Mouse (Mus musculus): ENCODE results near the gene Pde4b. TPM values are rescaled to one million over a fixed set of nuclear protein-coding genes. Genes with fewer than 3 reads are reported as not detected.

Pde4b gene
- total and polyA plus RNA-seq, 2 experiments from 2014 or later: 49.7 to 76.2 TPM

- Histone ChIP-seq H3K4me3 (ENCODE audit: low read depth, low read length) (no peak overlapping the region), H3K4me1 (ENCODE audit: insufficient read depth) (no peaks in the 10 kb centered on the region), H3K27ac (ENCODE audit: low read depth, low read length) (no peak overlapping the region), H3K9me3 (ENCODE audit: low read length) (no peaks in the 10 kb centered on the region), H3K36me3 (ENCODE audit: insufficient read depth) (no peaks in the 10 kb centered on the region), H3K27me3 (ENCODE audit: insufficient read depth, low read length) (no peaks in the 10 kb centered on the region), H3K9ac (no peak overlapping the region), H3K4me2 (ENCODE audit: low read depth) (no peak overlapping the region)
- whole genome bisulfite sequencing: 42% methylated on average over 6 of the region's 6 CpGs
- no peak for ATAC-seq
- no peak for TF ChIP-seq CTCF (IDR thresholded peaks at IDR 0.05; ENCODE audit: low read depth)
- no peak for DNase-seq
Measured at GRCm38 (mm10) chr4:102505714-102506113, 418.4 kb downstream of the Pde4b start.

- Histone ChIP-seq H3K9ac (no peak overlapping the region), H3K27me3 (ENCODE audit: insufficient read depth, low read length) (no peaks in the 10 kb centered on the region), H3K4me3 (ENCODE audit: low read depth, low read length) (no peak overlapping the region), H3K36me3 (ENCODE audit: insufficient read depth) (no peaks in the 10 kb centered on the region), H3K4me1 (ENCODE audit: insufficient read depth) (peaks cover 4% of the 10 kb centered on the region; the same call in 1 of the 2 replicates), H3K27ac (ENCODE audit: low read depth, low read length) (no peak overlapping the region), H3K9me3 (ENCODE audit: low read length) (no peaks in the 10 kb centered on the region), H3K4me2 (ENCODE audit: low read depth) (no peak overlapping the region)
- ATAC-seq (no peak), DNase-seq (no peak)
- 73% methylated on average over 15 of the region's 15 CpGs for WGBS
- TF ChIP-seq CTCF (IDR thresholded peaks at IDR 0.05; ENCODE audit: low read depth): no peak
Measured at GRCm38 (mm10) chr4:102506376-102507280, 419.3 kb downstream of the Pde4b start.

- no peak for TF ChIP-seq CTCF (IDR thresholded peaks at IDR 0.05; ENCODE audit: low read depth)
- Histone ChIP-seq H3K27ac (ENCODE audit: low read depth, low read length) (no peak overlapping the region), H3K36me3 (ENCODE audit: insufficient read depth) (no peaks in the 10 kb centered on the region), H3K9me3 (ENCODE audit: low read length) (no peaks in the 10 kb centered on the region), H3K4me3 (ENCODE audit: low read depth, low read length) (no peak overlapping the region), H3K4me1 (ENCODE audit: insufficient read depth) (peaks cover 5% of the 10 kb centered on the region; the same call in 1 of the 2 replicates), H3K4me2 (ENCODE audit: low read depth) (no peak overlapping the region), H3K9ac (no peak overlapping the region), H3K27me3 (ENCODE audit: insufficient read depth, low read length) (no peaks in the 10 kb centered on the region)
- WGBS: 54% methylated on average over 9 of the region's 9 CpGs
- ATAC-seq (no peak), DNase-seq (no peak)
Measured at GRCm38 (mm10) chr4:102507344-102507743, 420.0 kb downstream of the Pde4b start.

- no peak; the same call in 1 of the 2 replicates for TF ChIP-seq CTCF (IDR thresholded peaks at IDR 0.05; ENCODE audit: low read depth)
- H3K36me3 ChIP-seq (ENCODE audit: insufficient read depth): no peaks in the 10 kb centered on the region
- H3K27ac ChIP-seq (ENCODE audit: low read depth, low read length): no peak overlapping the region
- H3K4me3 ChIP-seq (ENCODE audit: low read depth, low read length): no peak overlapping the region
- 81% methylated on average over 2 of the region's 2 CpGs for whole genome bisulfite sequencing
- no peak overlapping the region for H3K4me2 ChIP-seq (ENCODE audit: low read depth)
- ATAC-seq: no peak
- H3K27me3 ChIP-seq (ENCODE audit: insufficient read depth, low read length): no peaks in the 10 kb centered on the region
- H3K9me3 ChIP-seq (ENCODE audit: low read length): no peaks in the 10 kb centered on the region
- no peak overlapping the region for H3K9ac ChIP-seq
- peaks cover 5% of the 10 kb centered on the region; the same call in 1 of the 2 replicates for H3K4me1 ChIP-seq (ENCODE audit: insufficient read depth)
- no peak for DNase-seq
Measured at GRCm38 (mm10) chr4:102507753-102508152, 420.4 kb downstream of the Pde4b start.

- WGBS: 81% methylated on average over 6 of the region's 6 CpGs
- H3K4me3 ChIP-seq (ENCODE audit: low read depth, low read length): no peak overlapping the region
- H3K36me3 ChIP-seq (ENCODE audit: insufficient read depth): no peaks in the 10 kb centered on the region
- no peak overlapping the region for H3K4me2 ChIP-seq (ENCODE audit: low read depth)
- no peak overlapping the region for H3K27ac ChIP-seq (ENCODE audit: low read depth, low read length)
- peaks cover 5% of the 10 kb centered on the region; the same call in 1 of the 2 replicates for H3K4me1 ChIP-seq (ENCODE audit: insufficient read depth)
- ATAC-seq: no peak
- H3K9me3 ChIP-seq (ENCODE audit: low read length): no peaks in the 10 kb centered on the region
- TF ChIP-seq CTCF (IDR thresholded peaks at IDR 0.05; ENCODE audit: low read depth): no peak
- no peak overlapping the region for H3K9ac ChIP-seq
- DNase-seq: no peak
- H3K27me3 ChIP-seq (ENCODE audit: insufficient read depth, low read length): no peaks in the 10 kb centered on the region
Measured at GRCm38 (mm10) chr4:102510061-102510460, 422.7 kb downstream of the Pde4b start.

- Histone ChIP-seq H3K9me3 (ENCODE audit: low read length) (no peaks in the 10 kb centered on the region), H3K36me3 (ENCODE audit: insufficient read depth) (no peaks in the 10 kb centered on the region), H3K27ac (ENCODE audit: low read depth, low read length) (no peak overlapping the region), H3K4me1 (ENCODE audit: insufficient read depth) (peaks cover 5% of the 10 kb centered on the region; the same call in 1 of the 2 replicates), H3K4me3 (ENCODE audit: low read depth, low read length) (no peak overlapping the region), H3K27me3 (ENCODE audit: insufficient read depth, low read length) (no peaks in the 10 kb centered on the region), H3K9ac (no peak overlapping the region; the same call in 1 of the 2 replicates), H3K4me2 (ENCODE audit: low read depth) (peak overlapping the region; percentile 24; the same call in 1 of the 2 replicates)
- ATAC-seq: peak; percentile 73
- TF ChIP-seq CTCF (IDR thresholded peaks at IDR 0.05; ENCODE audit: low read depth): no peak
- no peak for DNase-seq
- 34% methylated on average over 8 of the region's 8 CpGs for WGBS
Measured at GRCm38 (mm10) chr4:102510939-102511391, 423.6 kb downstream of the Pde4b start.

- WGBS: 22% methylated on average over 11 of the region's 11 CpGs
- no peak for TF ChIP-seq CTCF (IDR thresholded peaks at IDR 0.05; ENCODE audit: low read depth)
- peak; percentile 77 for ATAC-seq
- Histone ChIP-seq H3K4me2 (ENCODE audit: low read depth) (peak overlapping the region; percentile 24), H3K4me1 (ENCODE audit: insufficient read depth) (peaks cover 5% of the 10 kb centered on the region; the same call in 1 of the 2 replicates), H3K9me3 (ENCODE audit: low read length) (no peaks in the 10 kb centered on the region), H3K9ac (peak overlapping the region; percentile 18), H3K4me3 (ENCODE audit: low read depth, low read length) (no peak overlapping the region), H3K27me3 (ENCODE audit: insufficient read depth, low read length) (no peaks in the 10 kb centered on the region), H3K36me3 (ENCODE audit: insufficient read depth) (no peaks in the 10 kb centered on the region), H3K27ac (ENCODE audit: low read depth, low read length) (0 out of 2 replicates have a peak overlapping the region, but pooled peaks have one; percentile 3)
- no peak for DNase-seq
Measured at GRCm38 (mm10) chr4:102511511-102511910, 424.2 kb downstream of the Pde4b start.
